Mouse (Mus musculus) spleen, adult 2 months (tissue): ENCODE measurements around the gene March11. TPM values are rescaled to one million over a fixed set of nuclear protein-coding genes. Genes with fewer than 3 reads are reported as not detected.

ENCODE experiments used
- DNase-seq, 2 experiments: peaks; one replicate each; pipeline versions ENCODE4 v3.0.0 to v3.0.0-alpha.2; 2012 to 2021; ENCODE audit warnings: low spot score in 2 of 2, low read depth in 1 of 2
- H3K27ac ChIP-seq: fragments of 200-500 bp; 2 replicates; pipeline ENCODE4 v1.5.1; 2012; ENCODE audit warnings: low read length, inconsistent platforms; ENCODE audit not compliant: insufficient read depth
- H3K27me3 ChIP-seq: fragments of 200-500 bp; 2 replicates; pipeline ENCODE4 v1.6.1; 2012; ENCODE audit warnings: mild to moderate bottlenecking, moderate library complexity, low read length, inconsistent platforms; ENCODE audit not compliant: control insufficient read depth, insufficient read depth
- H3K36me3 ChIP-seq: fragments of 200-500 bp; 2 replicates; pipeline ENCODE4 v1.6.1; 2012; ENCODE audit warnings: mild to moderate bottlenecking, low read length, inconsistent platforms; ENCODE audit not compliant: control insufficient read depth, insufficient read depth
- H3K4me1 ChIP-seq: fragments of 200-500 bp; 2 replicates; pipeline ENCODE4 v1.6.1; 2011; ENCODE audit warnings: inconsistent platforms; ENCODE audit not compliant: control insufficient read depth, insufficient read depth, insufficient read length
- H3K4me3 ChIP-seq: fragments of 200-500 bp; 2 replicates; pipeline ENCODE4 v1.5.1; 2011; ENCODE audit warnings: mild to moderate bottlenecking, inconsistent platforms; ENCODE audit not compliant: insufficient read depth, insufficient read length; ENCODE audit errors: extremely low read depth
- CTCF ChIP-seq: fragments of 200-500 bp; IDR thresholded peaks from 2 replicates; pipeline ENCODE4 v1.5.1; 2011; ENCODE audit warnings: mild to moderate bottlenecking, inconsistent platforms; ENCODE audit not compliant: insufficient read depth, insufficient read length, insufficient replicate concordance; ENCODE audit errors: extremely low read depth
- POLR2A ChIP-seq: fragments of 200-500 bp; IDR thresholded peaks from 2 replicates; pipeline ENCODE4 v1.6.1; 2011; ENCODE audit warnings: low read depth, low read length, inconsistent platforms
- WGBS: fragments of 180-500 bp; shearing (Covaris S2); methylation state at CpG from one replicate; pipeline ENCODE4 v1.1.7; 2018; 5-methylcytosine and 5-hydroxymethylcytosine counted together
- polyA plus RNA-seq: library from polyadenylated mRNA; depleted of rRNA; stranded (reverse); fragments of >200 nt; gene quantifications from 2 replicates; pipeline ENCODE4 v1.2.3, GENCODE M21; 2012

Gene March11
- polyA plus RNA-seq, 1 experiment: not detected

- Histone ChIP-seq H3K4me1 (no peaks in the 10 kb centered on the region), H3K27me3 (no peaks in the 10 kb centered on the region), H3K4me3 (no peak overlapping the region), H3K27ac (no peak overlapping the region), H3K36me3 (no peaks in the 10 kb centered on the region)
- TF ChIP-seq CTCF: no peak
- no peak for TF ChIP-seq POLR2A
- WGBS: 9% methylated on average over 7 of the region's 7 CpGs
- no peak for DNase-seq
Measured at GRCm38 (mm10) chr15:26365344-26365743, 56.5 kb downstream of the March11 start.

- Histone ChIP-seq H3K4me1 (no peaks in the 10 kb centered on the region), H3K27me3 (no peaks in the 10 kb centered on the region), H3K27ac (no peak overlapping the region), H3K4me3 (no peak overlapping the region), H3K36me3 (no peaks in the 10 kb centered on the region)
- no peak for DNase-seq
- 87% methylated on average over 5 of the region's 5 CpGs for WGBS
- TF ChIP-seq CTCF: no peak
- no peak for TF ChIP-seq POLR2A
Measured at GRCm38 (mm10) chr15:26366511-26366910, 57.7 kb downstream of the March11 start.

- no peak for DNase-seq
- no peaks in the 10 kb centered on the region for H3K36me3 ChIP-seq
- H3K27me3 ChIP-seq: no peaks in the 10 kb centered on the region
- no peak overlapping the region for H3K4me3 ChIP-seq
- TF ChIP-seq POLR2A (no peak), CTCF (no peak)
- H3K4me1 ChIP-seq: no peaks in the 10 kb centered on the region
- 92% methylated on average over 5 of the region's 5 CpGs for WGBS
- no peak overlapping the region for H3K27ac ChIP-seq
Measured at GRCm38 (mm10) chr15:26373759-26374158, 64.9 kb downstream of the March11 start.

GRCm38 (mm10) chr15:26374232-26374631 lies 65.4 kb downstream of the March11 start:
- H3K4me1 ChIP-seq: no peaks in the 10 kb centered on the region
- no peak for DNase-seq
- H3K4me3 ChIP-seq: no peak overlapping the region
- TF ChIP-seq CTCF (no peak), POLR2A (no peak)
- H3K27me3 ChIP-seq: no peaks in the 10 kb centered on the region
- 79% methylated on average over 2 of the region's 2 CpGs for WGBS
- no peak overlapping the region for H3K27ac ChIP-seq
- H3K36me3 ChIP-seq: no peaks in the 10 kb centered on the region

- H3K27ac ChIP-seq: no peak overlapping the region
- H3K36me3 ChIP-seq: no peaks in the 10 kb centered on the region
- DNase-seq: no peak
- 87% methylated on average over 3 of the region's 3 CpGs for WGBS
- no peaks in the 10 kb centered on the region for H3K4me1 ChIP-seq
- no peak overlapping the region for H3K4me3 ChIP-seq
- no peaks in the 10 kb centered on the region for H3K27me3 ChIP-seq
- TF ChIP-seq CTCF: no peak
Measured at GRCm38 (mm10) chr15:26374946-26375345, 66.1 kb downstream of the March11 start.

- DNase-seq: no peak
- 68% methylated on average over 2 of the region's 2 CpGs for WGBS
- no peak overlapping the region for H3K4me3 ChIP-seq
- H3K27ac ChIP-seq: no peak overlapping the region
- TF ChIP-seq POLR2A (no peak), CTCF (no peak)
- H3K4me1 ChIP-seq: no peaks in the 10 kb centered on the region
- H3K36me3 ChIP-seq: no peaks in the 10 kb centered on the region
- H3K27me3 ChIP-seq: no peaks in the 10 kb centered on the region
Measured at GRCm38 (mm10) chr15:26377355-26377754, 68.5 kb downstream of the March11 start.

- TF ChIP-seq POLR2A (no peak), CTCF (no peak)
- 86% methylated on average over 4 of the region's 4 CpGs for WGBS
- no peak for DNase-seq
Measured at GRCm38 (mm10) chr15:26378879-26379278, 70.0 kb downstream of the March11 start.

More at GRCm38 (mm10) chr15:26378879-26379278, 70.0 kb downstream of the March11 start:
- Histone ChIP-seq H3K27ac (no peak overlapping the region), H3K36me3 (no peaks in the 10 kb centered on the region), H3K4me3 (no peak overlapping the region), H3K4me1 (no peaks in the 10 kb centered on the region), H3K27me3 (no peaks in the 10 kb centered on the region)
